Mouse (Mus musculus) embryonic facial prominence, embryonic 13.5 days (tissue): Measurements from ENCODE around the gene Kif1b. TPM values are rescaled to one million over a fixed set of nuclear protein-coding genes. Genes with fewer than 3 reads are reported as not detected.

ENCODE experiments used
- ATAC-seq: fragments of 200-750 bp; cut with Nextera tagmentation; 2 replicates; pipeline ENCODE4 v1.8.0; 2017; ENCODE audit warnings: low read depth; ENCODE audit not compliant: insufficient number of reproducible peaks, insufficient read depth, low FRiP score, low TSS enrichment
- H3K27ac ChIP-seq: fragments of 300-500 bp; sonication (generic); 2 replicates; pipeline ENCODE4 v1.5.1; 2015; ENCODE audit warnings: moderate library complexity, mild to moderate bottlenecking, inconsistent platforms
- H3K27me3 ChIP-seq: fragments of 300-500 bp; sonication (generic); 2 replicates; pipeline ENCODE4 v1.6.1; 2015; ENCODE audit warnings: mild to moderate bottlenecking, inconsistent platforms
- H3K36me3 ChIP-seq: fragments of 300-500 bp; sonication (generic); 2 replicates; pipeline ENCODE4 v1.6.1; 2015; ENCODE audit warnings: mild to moderate bottlenecking, inconsistent platforms
- H3K4me1 ChIP-seq: fragments of 300-500 bp; sonication (generic); 2 replicates; pipeline ENCODE4 v1.6.1; 2015; ENCODE audit warnings: inconsistent platforms
- H3K4me2 ChIP-seq: fragments of 300-500 bp; sonication (generic); 2 replicates; pipeline ENCODE4 v1.6.1; 2015; ENCODE audit warnings: moderate library complexity, mild to moderate bottlenecking, inconsistent platforms
- H3K4me3 ChIP-seq: fragments of 300-500 bp; sonication (generic); 2 replicates; pipeline ENCODE4 v1.5.1; 2015; ENCODE audit warnings: mild to moderate bottlenecking, inconsistent platforms
- H3K9ac ChIP-seq: fragments of 300-500 bp; sonication (generic); 2 replicates; pipeline ENCODE4 v1.6.1; 2015; ENCODE audit warnings: mild to moderate bottlenecking, inconsistent platforms
- H3K9me3 ChIP-seq: fragments of 300-500 bp; sonication (generic); 2 replicates; pipeline ENCODE4 v1.6.1; 2016; ENCODE audit warnings: inconsistent platforms
- WGBS: fragments of 180-500 bp; shearing (Covaris S2); methylation state at CpG from one replicate; pipeline ENCODE4 v1.1.7; 2015; ENCODE audit warnings: mixed read lengths; 5-methylcytosine and 5-hydroxymethylcytosine counted together
- polyA plus RNA-seq: library from polyadenylated mRNA; unstranded; fragments of >200 nt; fragmentation: Nextera tagmentation; extraction: Ambion mirVana; gene quantifications from 2 replicates; pipeline ENCODE4 v1.2.1, GENCODE M21; 2015

The Kif1b gene
- polyA plus RNA-seq, 1 experiment from 2014 or later: 42.8 TPM

DNA sequence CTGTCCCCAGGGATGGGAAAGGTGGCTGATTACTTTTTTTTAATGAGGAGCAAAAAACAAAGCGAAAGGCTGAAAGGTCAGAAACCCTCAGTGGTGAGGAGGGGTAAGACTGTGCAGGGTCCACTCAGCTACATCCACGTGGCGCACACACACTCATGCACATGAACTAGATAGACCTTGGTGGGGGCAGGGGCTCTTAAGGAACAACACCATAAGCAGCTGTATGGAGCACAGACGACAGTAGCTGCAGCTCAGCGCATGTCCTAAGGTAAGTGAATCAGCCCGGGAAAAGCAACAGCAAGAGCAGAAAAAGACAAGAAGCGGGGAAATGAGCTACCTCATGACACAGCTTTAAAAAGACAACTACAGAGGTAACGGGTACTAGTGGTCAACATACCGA is 44.3 kb downstream of the Kif1b start:
- Histone ChIP-seq H3K36me3 (peaks cover 65% of the 10 kb centered on the region), H3K4me3 (no peak overlapping the region), H3K4me1 (no peaks in the 10 kb centered on the region), H3K27me3 (no peaks in the 10 kb centered on the region), H3K9ac (no peak overlapping the region), H3K9me3 (no peaks in the 10 kb centered on the region), H3K27ac (no peak overlapping the region), H3K4me2 (no peak overlapping the region)
- 93% methylated on average over 9 of the region's 9 CpGs for WGBS
- no peak for ATAC-seq

DNA sequence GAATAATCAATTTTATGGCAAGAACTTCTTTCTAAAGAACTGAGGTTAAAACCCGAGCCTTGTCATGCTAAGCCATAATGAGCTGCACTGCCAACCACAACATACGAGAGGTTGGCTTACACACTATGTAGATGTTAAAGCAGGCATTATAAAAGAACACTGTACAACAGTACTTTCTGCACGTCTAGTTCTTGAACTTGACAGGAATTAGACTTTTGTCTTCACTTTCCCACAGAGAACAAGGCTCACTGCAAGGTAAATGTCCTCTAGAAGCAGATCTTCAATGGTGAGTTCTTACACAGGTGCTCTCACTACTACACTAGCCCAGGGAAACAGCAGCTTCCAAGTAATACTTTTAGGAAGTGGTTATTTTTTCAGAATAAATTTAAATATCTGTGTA is 46.0 kb downstream of the Kif1b start:
- no peak overlapping the region for H3K27ac ChIP-seq
- no peaks in the 10 kb centered on the region for H3K27me3 ChIP-seq
- WGBS: 65% methylated on average over 3 of the region's 3 CpGs
- H3K4me1 ChIP-seq: no peaks in the 10 kb centered on the region
- H3K4me3 ChIP-seq: no peak overlapping the region
- H3K9me3 ChIP-seq: no peaks in the 10 kb centered on the region
- H3K36me3 ChIP-seq: peaks cover 62% of the 10 kb centered on the region
- ATAC-seq: no peak
- no peak overlapping the region for H3K9ac ChIP-seq
- no peak overlapping the region for H3K4me2 ChIP-seq

DNA sequence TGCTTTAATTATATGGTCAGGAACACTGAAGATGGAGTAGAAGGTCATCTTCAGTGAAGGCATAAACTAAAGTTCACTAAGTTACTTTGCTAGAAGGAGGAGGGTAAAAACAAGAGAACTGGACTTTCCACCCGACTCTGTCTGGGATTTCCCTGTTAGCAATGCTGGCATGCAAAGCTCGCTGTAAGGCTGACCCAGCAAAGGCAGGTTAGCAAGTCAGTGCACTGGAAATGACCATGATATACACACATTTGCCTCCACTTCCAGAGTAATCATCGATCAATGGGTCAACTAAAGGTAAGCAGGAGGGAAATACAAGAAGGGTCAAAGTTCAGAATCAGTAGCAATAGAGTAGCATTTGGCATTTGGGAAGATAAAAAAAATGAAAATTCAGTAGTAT is 46.6 kb downstream of the Kif1b start:
- H3K9me3 ChIP-seq: no peaks in the 10 kb centered on the region
- no peaks in the 10 kb centered on the region for H3K27me3 ChIP-seq
- no peak for ATAC-seq
- no peaks in the 10 kb centered on the region for H3K4me1 ChIP-seq
- H3K27ac ChIP-seq: no peak overlapping the region
- H3K36me3 ChIP-seq: peaks cover 60% of the 10 kb centered on the region
- H3K9ac ChIP-seq: no peak overlapping the region
- no peak overlapping the region for H3K4me3 ChIP-seq
- H3K4me2 ChIP-seq: no peak overlapping the region
- WGBS: 92% methylated on average over 3 of the region's 3 CpGs

DNA sequence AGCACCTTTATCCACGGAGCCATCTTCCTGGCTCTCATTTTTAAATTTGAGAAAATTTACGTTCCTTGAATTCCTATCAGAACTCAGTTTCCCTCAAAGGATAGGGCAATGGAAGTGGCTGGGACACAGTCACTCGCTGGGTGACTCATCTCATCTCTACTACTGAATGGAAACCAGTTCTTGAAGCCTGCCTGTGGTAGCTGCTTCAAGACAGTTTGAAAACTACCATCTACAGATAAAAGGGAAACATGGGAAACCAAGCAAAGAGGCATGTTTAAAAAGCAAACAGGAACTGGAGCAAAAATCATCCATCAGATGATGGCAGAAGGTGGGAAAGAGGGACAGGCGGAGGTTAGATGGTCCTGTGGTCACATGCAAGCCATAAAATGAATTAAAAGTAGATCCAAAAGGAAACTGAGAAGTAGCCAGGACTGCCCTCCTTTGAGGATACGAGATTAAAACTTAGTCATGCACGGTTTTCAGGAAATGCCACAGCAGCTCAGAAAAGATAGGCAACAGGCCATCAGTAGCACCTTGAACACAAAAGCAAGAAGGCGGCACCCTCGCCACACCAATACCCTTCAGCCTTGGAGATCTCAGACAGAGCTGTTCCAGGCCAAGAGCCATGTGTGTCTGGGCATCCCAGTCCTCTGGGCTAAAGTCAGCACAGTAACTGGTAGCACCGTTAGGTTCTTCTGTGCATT is 48.0 kb downstream of the Kif1b start:
- Histone ChIP-seq H3K36me3 (peaks cover 63% of the 10 kb centered on the region), H3K4me2 (no peak overlapping the region), H3K27me3 (no peaks in the 10 kb centered on the region), H3K4me1 (no peaks in the 10 kb centered on the region), H3K4me3 (no peak overlapping the region), H3K9me3 (no peaks in the 10 kb centered on the region), H3K27ac (no peak overlapping the region), H3K9ac (no peak overlapping the region)
- WGBS: 91% methylated on average over 9 of the region's 9 CpGs
- no peak for ATAC-seq

DNA sequence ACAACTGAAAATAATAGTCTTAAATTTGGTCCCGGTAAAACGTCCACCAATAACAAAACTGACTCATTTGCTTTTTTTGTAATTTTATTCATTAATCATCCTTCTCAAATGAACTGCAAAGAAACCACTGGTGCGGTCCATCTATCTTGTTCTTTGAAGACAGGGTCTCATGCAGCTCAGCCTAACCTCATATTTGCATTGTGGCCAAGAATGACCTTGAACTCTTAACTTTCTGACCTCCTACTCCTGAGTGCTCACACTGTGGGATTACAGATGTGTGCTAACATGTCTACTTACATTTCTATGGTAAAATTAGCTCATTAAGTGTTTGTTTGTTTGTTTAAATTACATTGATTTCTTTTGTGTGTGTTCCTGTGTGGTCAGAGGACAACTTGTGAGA is 48.6 kb downstream of the Kif1b start:
- 87% methylated on average over 3 of the region's 3 CpGs for WGBS
- Histone ChIP-seq H3K27me3 (no peaks in the 10 kb centered on the region), H3K9me3 (no peaks in the 10 kb centered on the region), H3K4me2 (no peak overlapping the region), H3K4me1 (no peaks in the 10 kb centered on the region), H3K4me3 (no peak overlapping the region), H3K36me3 (peaks cover 65% of the 10 kb centered on the region), H3K9ac (no peak overlapping the region), H3K27ac (no peak overlapping the region)
- ATAC-seq: no peak

DNA sequence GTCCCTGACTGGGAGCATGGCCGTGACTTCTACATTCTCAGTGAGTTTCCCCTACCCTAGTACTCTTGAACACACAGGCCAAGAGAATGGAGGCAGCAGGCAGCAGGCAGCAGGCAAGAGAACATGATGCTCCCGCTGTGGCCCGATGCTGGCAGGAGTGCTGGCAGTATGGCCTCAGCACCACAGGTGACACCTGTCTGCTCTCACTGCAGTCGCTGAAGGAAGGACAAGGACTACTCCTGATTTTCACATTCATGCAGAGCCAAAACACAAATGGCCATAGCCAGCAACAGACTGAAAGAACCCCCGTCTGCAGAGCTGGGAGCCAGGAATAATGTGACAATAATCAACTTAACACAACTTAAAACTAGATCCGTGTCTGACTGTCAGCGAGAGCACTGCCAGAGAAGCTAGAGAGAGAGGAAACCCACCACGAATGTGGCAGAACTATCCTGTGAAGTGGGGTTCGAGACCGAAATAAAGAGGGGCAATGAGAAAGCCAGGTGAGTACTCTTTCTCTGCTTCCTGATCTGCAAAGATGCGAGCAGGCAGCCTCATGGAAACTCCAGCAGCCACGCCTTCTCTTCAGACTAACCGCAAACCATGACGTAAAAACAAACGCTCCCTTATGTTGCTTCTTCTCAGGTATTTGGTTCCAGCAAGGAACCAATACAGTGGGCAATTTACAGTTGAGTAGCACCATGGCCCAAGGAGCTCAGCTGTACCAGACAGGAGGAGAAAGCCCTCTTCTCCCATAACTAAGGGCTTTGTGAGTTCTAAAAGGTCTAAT is 50.8 kb downstream of the Kif1b start:
- ATAC-seq: no peak
- no peak overlapping the region for H3K4me3 ChIP-seq
- no peaks in the 10 kb centered on the region for H3K4me1 ChIP-seq
- 93% methylated on average over 15 of the region's 15 CpGs for WGBS
- H3K4me2 ChIP-seq: no peak overlapping the region
- peaks cover 64% of the 10 kb centered on the region for H3K36me3 ChIP-seq
- no peaks in the 10 kb centered on the region for H3K27me3 ChIP-seq
- no peak overlapping the region for H3K27ac ChIP-seq
- no peak overlapping the region for H3K9ac ChIP-seq
- no peaks in the 10 kb centered on the region for H3K9me3 ChIP-seq

DNA sequence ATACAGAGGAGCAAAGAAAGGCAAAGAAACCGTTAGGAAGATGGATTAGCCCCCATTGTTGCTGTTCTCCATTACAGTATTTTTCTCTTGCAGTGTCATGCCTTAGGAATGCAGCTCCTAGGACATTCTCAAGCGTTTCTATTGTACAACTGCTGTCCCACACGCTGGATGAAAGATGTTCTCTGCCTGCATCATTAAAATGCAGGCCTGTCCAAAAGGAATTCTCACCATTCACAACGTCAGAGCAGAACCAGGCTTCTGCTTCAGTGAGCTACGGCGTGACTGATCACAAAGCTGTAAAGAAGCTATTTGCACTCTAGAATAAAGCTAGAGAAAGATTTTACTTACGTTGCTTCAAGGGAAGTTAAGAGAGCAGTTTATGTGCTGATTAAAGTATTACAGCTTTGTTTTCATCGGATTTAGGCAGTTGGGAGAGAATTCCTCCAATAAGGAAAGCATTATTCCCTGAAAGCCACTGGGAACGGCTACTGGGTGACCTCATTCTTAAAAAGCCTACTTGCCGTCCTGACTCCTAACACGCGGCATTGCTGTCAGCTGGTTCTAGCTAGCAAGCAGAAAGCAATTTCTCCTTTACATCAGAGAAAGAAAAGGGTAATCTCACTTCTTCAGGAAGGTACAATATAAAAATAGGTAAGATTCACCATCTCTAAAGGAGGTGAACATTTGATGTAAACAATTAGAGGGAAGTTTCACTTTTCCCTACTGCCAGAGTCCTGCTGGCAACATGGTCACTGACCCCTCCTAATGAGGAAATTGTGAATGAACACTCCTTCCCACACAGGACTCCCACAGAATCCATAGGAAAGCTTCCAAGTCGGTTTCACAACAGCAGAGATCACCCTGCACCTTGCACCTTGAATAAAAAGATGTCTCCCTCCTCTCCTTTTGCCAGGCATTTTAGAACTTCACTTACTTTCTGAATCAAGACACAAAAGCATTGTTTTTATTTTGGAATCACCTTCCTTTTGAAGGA is 51.9 kb downstream of the Kif1b start:
- 53% methylated on average over 13 of the region's 13 CpGs for WGBS
- H3K4me2 ChIP-seq: no peak overlapping the region
- H3K9me3 ChIP-seq: no peaks in the 10 kb centered on the region
- H3K36me3 ChIP-seq: peaks cover 67% of the 10 kb centered on the region
- H3K4me3 ChIP-seq: no peak overlapping the region
- no peaks in the 10 kb centered on the region for H3K4me1 ChIP-seq
- H3K27me3 ChIP-seq: no peaks in the 10 kb centered on the region
- no peak overlapping the region for H3K9ac ChIP-seq
- H3K27ac ChIP-seq: no peak overlapping the region
- ATAC-seq: no peak

DNA sequence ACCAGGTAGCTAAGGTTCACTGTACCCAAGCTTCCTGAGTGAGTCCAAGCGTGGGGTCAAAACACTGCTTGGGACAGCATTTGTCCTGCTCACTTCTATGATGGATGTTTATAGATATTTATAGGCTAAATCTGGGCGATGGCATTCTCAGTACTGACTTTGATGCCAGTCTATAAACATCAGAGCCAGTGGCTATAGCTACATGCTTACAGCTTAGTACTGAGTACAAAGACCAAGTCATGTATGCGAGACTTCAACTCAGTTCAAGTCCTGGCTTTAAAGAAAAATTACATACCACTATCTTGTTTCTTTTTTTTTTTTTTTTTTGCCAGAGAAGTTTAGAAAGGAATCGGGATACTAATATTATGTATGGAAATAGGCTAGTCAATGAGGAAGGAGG is 52.7 kb downstream of the Kif1b start:
- H3K36me3 ChIP-seq: peaks cover 72% of the 10 kb centered on the region
- no peaks in the 10 kb centered on the region for H3K9me3 ChIP-seq
- H3K27ac ChIP-seq: no peak overlapping the region
- 85% methylated on average over 4 of the region's 4 CpGs for WGBS
- H3K4me2 ChIP-seq: no peak overlapping the region
- ATAC-seq: no peak
- no peak overlapping the region for H3K4me3 ChIP-seq
- no peaks in the 10 kb centered on the region for H3K27me3 ChIP-seq
- H3K4me1 ChIP-seq: no peaks in the 10 kb centered on the region
- H3K9ac ChIP-seq: no peak overlapping the region

DNA sequence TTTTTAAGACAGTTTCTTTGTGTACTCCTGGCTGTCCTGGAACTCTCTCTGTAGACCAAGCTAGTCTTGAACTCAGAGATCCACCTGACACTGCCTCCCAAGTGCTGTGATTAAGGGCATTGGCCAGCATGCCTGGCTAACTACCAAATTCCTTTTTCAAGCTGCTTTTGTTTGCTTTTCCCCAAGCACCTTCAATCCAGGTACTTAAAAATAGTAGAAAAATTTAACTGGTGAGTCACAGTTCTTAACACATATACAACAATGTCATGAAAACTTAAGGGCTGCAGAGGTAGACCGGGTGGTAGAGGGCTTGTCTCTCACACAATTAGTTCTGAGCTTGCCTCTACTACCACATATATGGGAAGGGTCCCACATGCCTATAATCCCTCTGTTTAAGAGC is 58.2 kb downstream of the Kif1b start:
- Histone ChIP-seq H3K9me3 (no peaks in the 10 kb centered on the region), H3K36me3 (peaks cover 85% of the 10 kb centered on the region), H3K4me3 (no peak overlapping the region), H3K27ac (no peak overlapping the region), H3K9ac (no peak overlapping the region), H3K4me2 (no peak overlapping the region), H3K27me3 (no peaks in the 10 kb centered on the region), H3K4me1 (no peaks in the 10 kb centered on the region)
- ATAC-seq: no peak
- 81% methylated on average over 1 of the region's 1 CpGs for WGBS

DNA sequence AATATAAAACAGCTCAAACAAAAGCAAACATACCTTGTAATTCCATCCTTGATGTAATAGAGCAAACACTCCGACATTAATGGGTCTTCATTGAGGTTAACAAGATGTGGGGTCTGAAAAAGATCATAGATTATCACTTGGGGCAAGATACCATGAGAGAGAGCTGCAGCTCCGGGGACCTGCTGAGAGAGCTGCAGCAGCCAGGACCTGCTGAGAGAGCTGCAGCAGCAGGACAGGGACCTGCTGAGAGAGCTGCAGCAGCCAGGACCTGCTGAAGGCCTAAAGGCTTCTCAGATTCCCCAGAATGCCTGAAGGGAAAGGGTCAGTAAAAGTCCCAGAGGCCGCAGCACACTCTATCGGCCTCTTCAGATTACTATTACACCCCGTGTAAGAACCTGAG is 59.7 kb downstream of the Kif1b start:
- no peak overlapping the region for H3K27ac ChIP-seq
- no peak overlapping the region for H3K4me3 ChIP-seq
- H3K27me3 ChIP-seq: no peaks in the 10 kb centered on the region
- H3K9ac ChIP-seq: no peak overlapping the region
- no peak overlapping the region for H3K4me2 ChIP-seq
- WGBS: 62% methylated on average over 5 of the region's 5 CpGs
- H3K9me3 ChIP-seq: no peaks in the 10 kb centered on the region
- no peak for ATAC-seq
- no peaks in the 10 kb centered on the region for H3K4me1 ChIP-seq
- H3K36me3 ChIP-seq: peaks cover 84% of the 10 kb centered on the region

DNA sequence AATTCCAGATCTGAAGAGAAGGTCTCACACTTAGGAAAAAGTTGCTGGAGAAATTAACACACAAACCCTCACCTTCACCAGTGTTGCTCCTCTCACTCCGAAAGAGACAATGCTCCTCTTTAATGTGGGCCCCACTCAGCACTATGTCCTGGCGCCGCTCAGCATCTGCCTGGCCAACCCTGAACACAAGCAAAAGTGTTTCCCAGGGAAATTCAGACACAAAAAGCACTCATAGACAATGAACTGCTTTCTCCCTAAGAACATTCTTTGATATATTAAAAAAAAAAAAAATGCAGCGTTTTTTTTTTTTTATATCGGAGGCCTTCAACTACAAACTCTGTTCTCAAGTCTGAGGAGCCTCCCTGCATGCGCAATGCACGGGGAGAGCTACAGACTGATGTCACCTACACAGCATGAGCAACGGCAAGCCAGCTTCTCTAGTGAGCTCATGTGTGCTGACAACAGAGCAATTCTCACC is 60.3 kb downstream of the Kif1b start:
- Histone ChIP-seq H3K4me1 (no peaks in the 10 kb centered on the region), H3K4me3 (no peak overlapping the region), H3K36me3 (peaks cover 82% of the 10 kb centered on the region), H3K9ac (no peak overlapping the region), H3K27ac (no peak overlapping the region), H3K4me2 (no peak overlapping the region), H3K9me3 (no peaks in the 10 kb centered on the region), H3K27me3 (no peaks in the 10 kb centered on the region)
- ATAC-seq: no peak
- WGBS: 61% methylated on average over 8 of the region's 8 CpGs
